In genomic region chr1:43827763-43828194, GRCm38 (mm10) we compare ENCODE assay signal across 8 mouse cellular contexts. TPM values are rescaled to one million over a fixed set of nuclear protein-coding genes. Genes with fewer than 3 reads are reported as not detected.
DNase-seq lines count a peak whose midpoint lies in the region; ATAC-seq and TF ChIP-seq lines count a peak whose summit lies in the region.

Uxs1 (minus strand) TSS chr1:43827800.

- no peak for TF ChIP-seq CTCF in C2C12 (IDR thresholded peaks at IDR 0.05; ENCODE audit: control insufficient read depth, insufficient read depth, insufficient read length)
- no peak for TF ChIP-seq CTCF in brain, embryonic 14.5 days (IDR thresholded peaks at IDR 0.05; ENCODE audit: borderline replicate concordance, extremely low read depth, insufficient read depth, insufficient read length)
- no peak for TF ChIP-seq CTCF in liver, adult 2 months (IDR thresholded peaks at IDR 0.05; ENCODE audit: low read depth, low read length)

- peaks cover 43% of the 10 kb centered on the region for H3K4me1 ChIP-seq in erythroblast, embryonic 14.5 days (ENCODE audit: control insufficient read depth)
- H3K4me1 ChIP-seq in heart, embryonic 11.5 days (ENCODE audit: control insufficient read depth, insufficient read depth, low read length), result peaks cover 9% of the 10 kb centered on the region; the same call in 1 of the 2 replicates
- peaks cover 16% of the 10 kb centered on the region for H3K4me1 ChIP-seq in kidney, embryonic 16.5 days (ENCODE audit: insufficient read depth, low read length)
- H3K4me1 ChIP-seq in liver, adult 2 months (ENCODE audit: control insufficient read depth, insufficient read depth, low read length), result 0 out of 2 replicates have a peak, but pooled peaks cover 2% of the 10 kb centered on the region

- H3K9ac ChIP-seq in heart, embryonic 11.5 days (ENCODE audit: low read depth, low read length), result peak within 1 kb of the TSS; percentile 93
- H3K9ac ChIP-seq in kidney, embryonic 16.5 days (replicated peaks; ENCODE audit: low read length), result peak within 1 kb of the TSS; percentile 87
- H3K9ac ChIP-seq in liver, adult 2 months (ENCODE audit: low read depth, low read length), result peak within 1 kb of the TSS; percentile 79

- DNase-seq in brain, embryonic 14.5 days (ENCODE audit: low read depth), result peak; percentile 99
- peak; percentile 94 for DNase-seq in liver, adult 2 months (ENCODE audit: extremely low read depth, low read depth, low spot score)
- peak; percentile 99 for DNase-seq in splenic B cell, adult 2 months (ENCODE audit: low read depth, low spot score)

- H3K36me3 ChIP-seq in C2C12 (ENCODE audit: control insufficient read depth, insufficient read depth) (no peaks in the 10 kb centered on the region), myocyte (ENCODE audit: control insufficient read depth, insufficient read depth) (no peaks in the 10 kb centered on the region)
- peaks cover 21% of the 10 kb centered on the region for H3K36me3 ChIP-seq in erythroblast, embryonic 14.5 days (ENCODE audit: control insufficient read depth)
- H3K36me3 ChIP-seq in heart, embryonic 11.5 days (ENCODE audit: control insufficient read depth, insufficient read depth, low read length), result no peaks in the 10 kb centered on the region
- 0 out of 2 replicates have a peak, but pooled peaks cover 3% of the 10 kb centered on the region for H3K36me3 ChIP-seq in kidney, embryonic 16.5 days (ENCODE audit: insufficient read depth, low read length)
- no peaks in the 10 kb centered on the region for H3K36me3 ChIP-seq in liver, adult 2 months (ENCODE audit: control insufficient read depth, insufficient read depth, low read length)
- H3K36me3 ChIP-seq in splenic B cell, adult 2 months (ENCODE audit: control insufficient read depth, insufficient read depth, low read length, poor library complexity, severe bottlenecking), result no peaks in the 10 kb centered on the region

- H3K27me3 ChIP-seq in C2C12 (ENCODE audit: control insufficient read depth, insufficient read depth, insufficient read length) (no peaks in the 10 kb centered on the region), myocyte (ENCODE audit: control insufficient read depth, insufficient read depth, insufficient read length) (no peaks in the 10 kb centered on the region)
- peaks cover 3% of the 10 kb centered on the region for H3K27me3 ChIP-seq in erythroblast, embryonic 14.5 days (ENCODE audit: control insufficient read depth)
- H3K27me3 ChIP-seq in heart, embryonic 11.5 days (ENCODE audit: control insufficient read depth, insufficient read depth, low read length), result no peaks in the 10 kb centered on the region
- H3K27me3 ChIP-seq in kidney, embryonic 16.5 days (ENCODE audit: insufficient read depth, low read length), result no peaks in the 10 kb centered on the region
- H3K27me3 ChIP-seq in liver, adult 2 months (ENCODE audit: control insufficient read depth, insufficient read depth, low read length), result no peaks in the 10 kb centered on the region
- no peaks in the 10 kb centered on the region for H3K27me3 ChIP-seq in splenic B cell, adult 2 months (ENCODE audit: control insufficient read depth, insufficient read depth, low read length, poor library complexity, severe bottlenecking)

- peak within 1 kb of the TSS; percentile 85 for H3K27ac ChIP-seq in heart, embryonic 11.5 days (ENCODE audit: low read depth, low read length)
- peak within 1 kb of the TSS; percentile 90 for H3K27ac ChIP-seq in kidney, embryonic 16.5 days (ENCODE audit: low read length)
- H3K27ac ChIP-seq in liver, adult 2 months (replicated peaks; ENCODE audit: insufficient read depth, low read depth, low read length), result no peak within 1 kb of the TSS; the same call in 1 of the 2 replicates

- H3K4me3 ChIP-seq in C2C12 (ENCODE audit: insufficient read depth, poor library complexity, severe bottlenecking) (peak within 1 kb of the TSS; percentile 79), myocyte (peak within 1 kb of the TSS; percentile 62)
- peak within 1 kb of the TSS; percentile 97 for H3K4me3 ChIP-seq in erythroblast, embryonic 14.5 days (replicated peaks)
- H3K4me3 ChIP-seq in heart, embryonic 11.5 days (ENCODE audit: low read depth, low read length), result peak within 1 kb of the TSS; percentile 91
- peak within 1 kb of the TSS; percentile 92 for H3K4me3 ChIP-seq in kidney, embryonic 16.5 days (ENCODE audit: low read length)
- H3K4me3 ChIP-seq in liver, adult 2 months (ENCODE audit: insufficient read depth, low read depth, low read length), result peak within 1 kb of the TSS; percentile 80

- peak within 1 kb of the TSS; percentile 97 for H3K4me2 ChIP-seq in heart, embryonic 11.5 days
- H3K4me2 ChIP-seq in kidney, embryonic 16.5 days (replicated peaks; ENCODE audit: low read depth, low read length), result peak within 1 kb of the TSS; percentile 84
- peak within 1 kb of the TSS; percentile 73 for H3K4me2 ChIP-seq in myocyte (ENCODE audit: low read depth)

- peak; percentile 40; the same call in 1 of the 2 replicates for TF ChIP-seq POLR2A in brain, embryonic 14.5 days (IDR thresholded peaks at IDR 0.05; ENCODE audit: borderline replicate concordance, extremely low read depth, insufficient read depth, insufficient read length, poor library complexity, severe bottlenecking)
- peak; percentile 8; the same call in 1 of the 2 replicates for TF ChIP-seq POLR2A in liver, adult 2 months (IDR thresholded peaks at IDR 0.05; ENCODE audit: extremely low read depth, insufficient read depth, low read length)
- peak; percentile 87 for TF ChIP-seq POLR2A in myocyte (IDR thresholded peaks at IDR 0.05; ENCODE audit: insufficient read length, low read depth)

- no peaks in the 10 kb centered on the region for H3K9me3 ChIP-seq in erythroblast, embryonic 14.5 days (ENCODE audit: control insufficient read depth, low read length)
- no peaks in the 10 kb centered on the region for H3K9me3 ChIP-seq in heart, embryonic 11.5 days (replicated peaks; ENCODE audit: control insufficient read depth, low read length)
- no peaks in the 10 kb centered on the region for H3K9me3 ChIP-seq in kidney, embryonic 16.5 days (ENCODE audit: low read length)

- H3K79me2 ChIP-seq in C2C12 (ENCODE audit: control insufficient read depth, insufficient read depth) (peaks cover 45% of the 10 kb centered on the region), myocyte (ENCODE audit: control insufficient read depth, insufficient read depth) (peaks cover 21% of the 10 kb centered on the region)
- H3K79me2 ChIP-seq in liver, adult 2 months (ENCODE audit: control insufficient read depth, insufficient read depth, low read length), result peaks cover 5% of the 10 kb centered on the region; the same call in 1 of the 2 replicates

- peak; percentile 97 for ATAC-seq in heart, embryonic 11.5 days (replicated peaks; ENCODE audit: insufficient number of reproducible peaks, low FRiP score, low TSS enrichment)
- ATAC-seq in kidney, embryonic 16.5 days (ENCODE audit: low FRiP score, low TSS enrichment), result peak; percentile 100

- WGBS in heart, embryonic 11.5 days (ENCODE audit: insufficient replicate concordance), result under 1% methylated on average over 38 of the region's 41 CpGs
- under 1% methylated on average over 41 of the region's 41 CpGs for WGBS in kidney, embryonic 16.5 days
- under 1% methylated on average over 41 of the region's 41 CpGs for WGBS in liver, adult 2 months

- H3ac ChIP-seq in C2C12 (ENCODE audit: control insufficient read depth, insufficient read length, low read depth), result peak within 1 kb of the TSS; percentile 96
- peak within 1 kb of the TSS; percentile 53 for H3ac ChIP-seq in myocyte (ENCODE audit: control insufficient read depth, insufficient read length)

- peaks cover 32% of the 10 kb centered on the region for H3K79me3 ChIP-seq in C2C12 (ENCODE audit: low read depth)

TF ChIP-seq in C2C12, 6 proteins besides CTCF, POLR2A, EP300 and RAD21:
- peak; percentile 57 for TF ChIP-seq MAX (IDR thresholded peaks at IDR 0.05)
- no peak for TF ChIP-seq USF1 (IDR thresholded peaks at IDR 0.05; ENCODE audit: low read depth)

TF ChIP-seq in myocyte, 11 proteins besides CTCF, POLR2A, EP300 and RAD21:
- TF ChIP-seq SRF (IDR thresholded peaks at IDR 0.05; ENCODE audit: control insufficient read depth, insufficient read length, low read depth) (peak; percentile 30), POLR2AphosphoS2 (IDR thresholded peaks at IDR 0.05; ENCODE audit: insufficient read length, low read depth) (peak; percentile 94), USF1 (IDR thresholded peaks at IDR 0.05; ENCODE audit: low read depth) (no peak), CEBPB (IDR thresholded peaks at IDR 0.05; ENCODE audit: insufficient read depth, poor library complexity, severe bottlenecking) (no peak)
TF ChIP-seq in myocyte: peak in this region for 2.

RNA-seq across cellular contexts. Expression of gene Uxs1, which starts in this region (rescaled TPM):
- polyA plus RNA-seq in C2C12 (2012; fragmentation: generic; extraction: Trizol) (38.8 TPM), myocyte (2012; fragmentation: generic; extraction: Trizol) (27.4 TPM)
- polyA plus RNA-seq in brain, embryonic 14.5 days (2012; rRNA removed), result 21.3 and 22.1 TPM in 2 replicates
- polyA plus RNA-seq in erythroblast, embryonic 14.5 days (2012), result 0.43 and 0.49 TPM in 2 replicates
- polyA plus RNA-seq in heart, embryonic 11.5 days (2014; fragmentation: Nextera tagmentation; extraction: Ambion mirVana), result 11.3 and 18.2 TPM in 2 replicates
- 26.0 and 26.6 TPM in 2 replicates for polyA plus RNA-seq in kidney, embryonic 16.5 days (2015; fragmentation: Nextera tagmentation; extraction: Ambion mirVana)
- total RNA-seq in liver, adult 2 months (2014; rRNA removed), result 8.5 and 8.9 TPM in 2 replicates
- 6.7 and 9.5 TPM in 2 replicates for polyA plus RNA-seq in liver, adult 2 months (2012; rRNA removed)

Comparison
In these comparisons a context has a peak if more than half of its experiments do, and no peak if none do; other contexts are left out.
1. POLR2A ChIP-seq: peak in every context shown above with its lines; median percentile 87 in myocyte; 40 in brain, embryonic 14.5 days; 8 in liver, adult 2 months.